Mouse (Mus musculus) right cerebral cortex, adult 2 months (tissue): ENCODE measurements around the gene Hnrnpf.
"Not testable (repeated sequence)": the region's sequence is repeated elsewhere in the genome, so short reads cannot be mapped to it uniquely, and the experiment has no call there.

Experiments used
- DNase-seq, 2 experiments: peaks; one replicate each; pipeline ENCODE4 v3.0.0; 2021 to 2022; ENCODE audit warnings: low spot score in 2 of 2

Gene Hnrnpf

GRCm38 (mm10) chr6:117900126-117901080, at the start of gene Hnrnpf:
TSS of gene Hnrnpf (plus strand) at chr6:117900324.
- peak; percentile 46 for DNase-seq

DNA sequence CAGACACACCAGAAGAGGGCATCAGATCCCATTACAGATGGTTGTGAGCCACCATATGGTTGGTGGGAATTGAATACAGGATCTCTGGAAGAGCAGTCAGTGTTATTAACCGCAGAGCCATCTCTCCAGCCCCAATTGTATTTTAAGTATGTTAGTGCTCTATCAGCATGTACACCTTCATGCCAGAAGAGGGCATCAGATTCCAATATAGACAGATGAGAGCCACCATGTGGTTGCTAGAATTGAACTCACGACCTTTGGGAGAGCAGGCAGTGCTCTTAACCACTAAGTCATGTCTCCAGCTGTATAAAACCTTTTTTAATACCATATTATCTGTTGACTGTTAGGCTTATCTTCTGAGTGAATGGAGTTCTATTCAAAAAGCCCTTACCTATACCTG, 48.4 kb upstream of the Hnrnpf start:
- DNase-seq, result no peak

- no peak for DNase-seq
Measured at GRCm38 (mm10) chr6:117857990-117858389, 42.1 kb upstream of the Hnrnpf start.

GRCm38 (mm10) chr6:117861848-117862247, 38.3 kb upstream of the Hnrnpf start, which contains the start of gene Zfp239:
TSS of gene Zfp239 (plus strand) at chr6:117862100.
- DNase-seq, result no peak

DNA sequence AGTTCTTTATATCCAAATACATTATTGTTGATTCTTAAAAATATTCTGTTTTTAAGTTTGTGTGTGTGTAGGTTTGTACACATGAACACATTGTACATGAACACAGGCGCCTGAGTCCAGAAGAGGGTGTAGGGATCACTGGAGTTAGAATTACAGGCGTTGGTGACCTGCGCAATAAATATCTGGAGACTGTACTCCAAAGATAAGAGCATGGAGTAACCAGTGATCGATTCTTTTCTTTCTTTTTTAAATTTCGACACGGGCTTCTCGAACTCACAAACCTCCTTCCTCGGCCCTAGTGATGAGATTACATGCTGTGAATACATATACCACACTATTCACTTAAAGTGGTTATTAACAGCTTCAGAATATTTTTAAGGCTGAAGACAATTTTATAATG, 37.7 kb upstream of the Hnrnpf start:
- no peak for DNase-seq

DNA sequence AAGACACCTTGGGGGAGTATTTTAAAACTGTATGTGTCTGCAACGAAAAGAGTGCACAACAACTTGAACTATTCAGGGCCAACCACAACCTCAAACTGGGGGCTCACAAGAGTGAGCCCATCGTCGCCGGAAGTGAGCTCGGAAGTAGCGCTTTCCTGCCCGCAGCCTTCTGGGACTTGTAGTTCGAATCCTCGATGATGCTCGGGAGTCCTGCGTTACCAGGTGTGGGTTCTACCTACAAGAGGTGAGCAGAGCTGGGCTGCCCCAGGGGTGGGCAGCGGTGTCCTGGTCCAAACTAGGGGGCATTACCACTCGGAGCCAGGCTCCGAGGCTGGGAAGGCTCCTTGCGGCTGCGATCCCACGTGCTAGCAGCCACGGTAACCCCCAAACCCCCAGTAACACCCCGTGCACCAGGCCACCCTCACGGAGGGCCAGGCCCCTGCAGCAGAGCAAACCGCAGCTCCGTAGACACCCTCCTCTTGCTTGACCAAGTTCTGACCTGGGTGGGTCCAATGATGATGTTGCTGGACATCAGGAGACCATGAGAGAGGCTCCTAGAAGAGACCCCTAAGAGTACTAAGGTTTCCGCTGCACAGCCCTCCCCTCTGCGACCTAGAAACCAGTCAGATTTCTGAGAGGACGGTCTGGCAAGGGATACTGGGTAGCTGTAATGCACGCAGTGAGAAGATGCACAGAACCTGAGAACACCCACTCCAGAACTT, 37.1 kb upstream of the Hnrnpf start:
- DNase-seq, result peak; percentile 77

GRCm38 (mm10) chr6:117863751-117864150, 36.4 kb upstream of the Hnrnpf start:
- DNase-seq, result no peak

GRCm38 (mm10) chr6:117868187-117868586, 31.9 kb upstream of the Hnrnpf start:
- DNase-seq, result no peak

- no peak for DNase-seq
Measured at GRCm38 (mm10) chr6:117871034-117871433, 29.1 kb upstream of the Hnrnpf start.

DNA sequence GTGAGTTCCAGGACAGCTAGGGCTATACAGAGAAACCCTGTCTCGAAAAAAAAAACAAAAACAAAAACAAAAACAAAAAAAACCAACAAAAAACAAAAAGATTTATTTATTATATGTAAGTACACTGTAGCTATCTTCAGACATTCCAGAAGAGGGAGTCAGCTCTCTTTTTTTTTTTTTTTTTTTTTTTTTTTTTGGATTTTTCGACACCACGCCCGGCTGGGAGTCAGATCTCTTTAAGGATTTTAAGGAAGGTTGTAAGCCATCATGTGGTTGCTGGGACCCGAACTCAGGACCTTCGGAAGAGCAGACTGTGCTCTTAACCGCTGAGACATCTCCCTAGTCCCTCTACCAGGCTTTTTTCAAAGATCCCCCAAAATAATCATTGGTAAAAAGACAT, 26.7 kb upstream of the Hnrnpf start:
- not testable (repeated sequence) for DNase-seq

- no peak for DNase-seq
Measured at GRCm38 (mm10) chr6:117874621-117875281, 25.4 kb upstream of the Hnrnpf start.

GRCm38 (mm10) chr6:117878700-117879407, 21.3 kb upstream of the Hnrnpf start:
- DNase-seq, result peak; percentile 91 to 94

- peak; percentile 99 to 100 for DNase-seq
Measured at GRCm38 (mm10) chr6:117879408-117880115, 20.6 kb upstream of the Hnrnpf start.

- no peak for DNase-seq
Measured at GRCm38 (mm10) chr6:117880394-117880838, 19.7 kb upstream of the Hnrnpf start.

GRCm38 (mm10) chr6:117881229-117881628, 18.9 kb upstream of the Hnrnpf start:
- DNase-seq, result no peak

GRCm38 (mm10) chr6:117881997-117882396, 18.1 kb upstream of the Hnrnpf start:
- no peak for DNase-seq

DNA sequence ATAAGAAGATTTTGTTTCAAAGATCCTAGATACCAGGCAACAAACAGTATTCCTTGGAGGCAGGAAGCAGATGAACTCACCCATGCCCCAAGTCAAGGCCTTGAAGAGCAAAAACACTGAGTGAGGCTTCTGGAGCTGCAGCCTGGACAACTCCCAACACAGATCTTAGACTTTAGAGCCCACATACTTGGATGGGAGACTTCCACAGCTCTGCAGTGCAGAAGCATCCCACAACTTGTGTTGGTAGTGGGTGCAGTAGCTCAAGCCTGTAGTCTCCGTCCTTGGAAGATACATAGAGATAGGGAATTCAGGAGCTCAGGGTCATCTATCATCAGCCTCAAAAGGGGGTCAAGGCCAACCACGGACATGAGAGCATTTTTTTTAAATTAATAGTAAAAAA, 14.2 kb upstream of the Hnrnpf start:
- no peak for DNase-seq

DNA sequence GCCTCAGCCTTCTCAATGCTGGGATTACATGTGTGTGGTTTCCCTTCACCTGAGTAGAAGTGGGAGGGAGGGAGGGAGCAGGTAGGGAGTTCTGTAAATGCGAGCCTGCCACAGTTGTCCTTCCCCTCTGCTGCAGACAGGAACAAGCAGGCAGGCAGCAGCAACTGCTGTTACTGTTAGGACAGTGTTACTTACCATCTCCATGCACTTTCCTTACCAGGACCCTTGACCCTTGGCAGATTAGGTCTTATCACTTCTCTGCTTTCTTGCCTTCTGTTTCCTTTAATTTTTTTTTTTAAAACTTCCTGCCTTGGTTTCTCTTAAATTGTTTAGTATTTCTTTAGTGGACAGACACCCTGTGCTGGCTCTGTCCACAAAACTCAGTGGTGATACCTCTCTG, 12.1 kb upstream of the Hnrnpf start:
- no peak for DNase-seq

- DNase-seq, result no peak
Measured at GRCm38 (mm10) chr6:117888642-117889096, 11.5 kb upstream of the Hnrnpf start.

GRCm38 (mm10) chr6:117890257-117890656, 9.9 kb upstream of the Hnrnpf start:
- DNase-seq, result no peak
